Mouse (Mus musculus) kidney, embryonic 14.5 days (tissue): ENCODE measurements around the gene Ppfibp2. TPM values are rescaled to one million over a fixed set of nuclear protein-coding genes. Genes with fewer than 3 reads are reported as not detected.
A peak's percentile ranks its signal among the peaks of the same experiment; 100 is the strongest.

Experiments used
- ATAC-seq: fragments of 200-750 bp; cut with Nextera tagmentation; 2 replicates; pipeline ENCODE4 v1.8.0; 2017; ENCODE audit warnings: moderate number of reproducible peaks, mild to moderate bottlenecking, moderate TSS enrichment, moderate library complexity; ENCODE audit not compliant: low FRiP score, low TSS enrichment
- H3K27ac ChIP-seq: fragments of 300-500 bp; sonication (generic); 2 replicates; pipeline ENCODE4 v1.5.1; 2014; ENCODE audit warnings: low read depth, mild to moderate bottlenecking, low read length, moderate library complexity, mixed read lengths
- H3K27me3 ChIP-seq: fragments of 300-500 bp; sonication (generic); 2 replicates; pipeline ENCODE4 v1.6.1; 2014; ENCODE audit warnings: mild to moderate bottlenecking, low read length; ENCODE audit not compliant: control insufficient read depth, insufficient read depth
- H3K36me3 ChIP-seq: fragments of 300-500 bp; sonication (generic); 2 replicates; pipeline ENCODE4 v1.6.1; 2014; ENCODE audit warnings: low read length, mixed read lengths; ENCODE audit not compliant: control insufficient read depth, insufficient read depth
- H3K4me1 ChIP-seq: fragments of 300-500 bp; sonication (generic); 2 replicates; pipeline ENCODE4 v1.6.1; 2014; ENCODE audit warnings: low read length, mixed read lengths; ENCODE audit not compliant: control insufficient read depth, insufficient read depth
- H3K4me2 ChIP-seq: fragments of 300-500 bp; sonication (generic); replicated peaks from 2 replicates; pipeline ENCODE4 v1.6.1; 2014; ENCODE audit warnings: low read depth, mild to moderate bottlenecking, low read length
- H3K4me3 ChIP-seq: fragments of 300-500 bp; sonication (generic); 2 replicates; pipeline ENCODE4 v1.5.1; 2014; ENCODE audit warnings: mild to moderate bottlenecking, low read length
- H3K9ac ChIP-seq: fragments of 300-500 bp; sonication (generic); 2 replicates; pipeline ENCODE4 v1.6.1; 2014; ENCODE audit warnings: low read depth, mild to moderate bottlenecking, low read length, moderate library complexity
- H3K9me3 ChIP-seq: fragments of 300-500 bp; sonication (generic); 2 replicates; pipeline ENCODE4 v1.6.1; 2016; ENCODE audit warnings: low read length; ENCODE audit not compliant: control insufficient read depth
- WGBS: fragments of 180-500 bp; shearing (Covaris S2); extraction: QIAGEN DNeasy Blood & Tissue Kit; methylation state at CpG from one replicate; pipeline ENCODE4 v1.1.7; 2014; 5-methylcytosine and 5-hydroxymethylcytosine counted together
- polyA plus RNA-seq: library from polyadenylated mRNA; unstranded; fragments of >200 nt; fragmentation: Nextera tagmentation; extraction: Ambion mirVana; gene quantifications from 2 replicates; pipeline ENCODE4 v1.2.1, GENCODE M21; 2014

The Ppfibp2 gene
- polyA plus RNA-seq, 1 experiment from 2014 or later = 5.9 TPM

GRCm38 (mm10) chr7:107744454-107744853 is 149.4 kb downstream of the Ppfibp2 start:
- ATAC-seq = no peak
- Histone ChIP-seq H3K9me3 (no peaks in the 10 kb centered on the region), H3K27ac (no peak overlapping the region), H3K27me3 (no peaks in the 10 kb centered on the region), H3K4me1 (no peaks in the 10 kb centered on the region), H3K36me3 (no peaks in the 10 kb centered on the region; the same call in 1 of the 2 replicates), H3K4me2 (no peak overlapping the region), H3K9ac (no peak overlapping the region), H3K4me3 (no peak overlapping the region)
- 91% methylated on average over 4 of the region's 4 CpGs for WGBS

GRCm38 (mm10) chr7:107745111-107745510 is 150.1 kb downstream of the Ppfibp2 start:
- Histone ChIP-seq H3K4me1 (no peaks in the 10 kb centered on the region), H3K27ac (no peak overlapping the region), H3K9me3 (no peaks in the 10 kb centered on the region), H3K4me3 (no peak overlapping the region), H3K9ac (no peak overlapping the region), H3K27me3 (no peaks in the 10 kb centered on the region), H3K36me3 (no peaks in the 10 kb centered on the region; the same call in 1 of the 2 replicates), H3K4me2 (no peak overlapping the region)
- no peak for ATAC-seq
- 75% methylated on average over 2 of the region's 2 CpGs for WGBS

DNA sequence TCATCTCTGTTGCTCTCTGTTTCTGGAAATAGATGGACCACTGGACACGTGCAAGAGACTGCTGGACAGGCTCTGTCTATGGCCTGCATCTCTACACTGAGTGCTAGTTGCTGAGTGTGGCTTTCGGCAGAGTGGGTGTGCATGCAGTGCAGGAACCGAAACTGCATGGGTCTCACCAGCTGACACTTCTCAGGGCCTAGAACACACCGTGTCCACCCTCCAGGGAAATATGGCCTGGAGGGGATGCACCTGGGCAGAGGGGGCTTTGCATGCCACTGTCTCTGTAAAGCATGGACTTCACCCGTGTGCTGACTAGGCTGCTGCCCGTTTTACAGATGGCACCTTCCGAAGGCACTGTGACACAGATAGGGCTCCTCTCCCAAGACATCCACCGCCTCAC is 151.0 kb downstream of the Ppfibp2 start:
- 91% methylated on average over 8 of the region's 8 CpGs for WGBS
- no peaks in the 10 kb centered on the region; the same call in 1 of the 2 replicates for H3K36me3 ChIP-seq

GRCm38 (mm10) chr7:107747476-107747875 is 152.5 kb downstream of the Ppfibp2 start:
- 89% methylated on average over 9 of the region's 9 CpGs for WGBS
- H3K4me1 ChIP-seq = no peaks in the 10 kb centered on the region
- H3K9ac ChIP-seq = no peak overlapping the region
- no peak overlapping the region for H3K4me2 ChIP-seq
- ATAC-seq = no peak
- no peak overlapping the region for H3K27ac ChIP-seq
- no peaks in the 10 kb centered on the region for H3K36me3 ChIP-seq
- H3K4me3 ChIP-seq = no peak overlapping the region
- no peaks in the 10 kb centered on the region for H3K27me3 ChIP-seq
- no peaks in the 10 kb centered on the region for H3K9me3 ChIP-seq

More for the DNA sequence above, 151.0 kb downstream of the Ppfibp2 start:
- Histone ChIP-seq H3K4me2 (no peak overlapping the region), H3K27ac (no peak overlapping the region), H3K4me3 (no peak overlapping the region), H3K27me3 (no peaks in the 10 kb centered on the region), H3K4me1 (no peaks in the 10 kb centered on the region), H3K9me3 (no peaks in the 10 kb centered on the region), H3K9ac (no peak overlapping the region)
- ATAC-seq = no peak

DNA sequence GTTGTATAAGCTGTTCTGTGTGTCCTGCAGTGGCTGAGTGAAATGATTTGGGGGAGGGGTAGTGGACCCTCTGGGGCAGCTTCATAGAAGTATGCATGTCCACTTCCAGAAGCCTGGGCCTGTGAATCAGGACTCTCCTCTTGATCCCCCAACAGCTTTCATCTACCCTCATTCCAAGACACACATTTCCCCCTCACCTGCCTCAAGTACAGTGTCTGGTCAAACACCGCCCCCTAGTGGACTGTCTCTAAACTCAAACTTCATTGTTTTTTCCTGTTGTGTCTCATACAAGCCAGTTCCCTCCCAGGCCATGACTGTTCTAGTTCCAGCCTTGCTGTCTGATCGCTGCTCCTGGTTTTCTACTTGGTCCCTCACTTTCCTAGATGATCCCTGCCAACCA is 152.9 kb downstream of the Ppfibp2 start:
- 18% methylated on average over 2 of the region's 2 CpGs for WGBS
- Histone ChIP-seq H3K36me3 (no peaks in the 10 kb centered on the region), H3K27me3 (no peaks in the 10 kb centered on the region), H3K9me3 (no peaks in the 10 kb centered on the region), H3K4me1 (no peaks in the 10 kb centered on the region), H3K9ac (no peak overlapping the region), H3K4me2 (no peak overlapping the region), H3K4me3 (no peak overlapping the region), H3K27ac (no peak overlapping the region)
- no peak for ATAC-seq

- peak; percentile 15; the same call in 1 of the 2 replicates for ATAC-seq
- no peaks in the 10 kb centered on the region for H3K36me3 ChIP-seq
- 3% methylated on average over 3 of the region's 3 CpGs for WGBS
- H3K4me2 ChIP-seq = no peak overlapping the region
- H3K27ac ChIP-seq = no peak overlapping the region
- no peaks in the 10 kb centered on the region for H3K4me1 ChIP-seq
- no peak overlapping the region for H3K4me3 ChIP-seq
- H3K9me3 ChIP-seq = no peaks in the 10 kb centered on the region
- no peak overlapping the region for H3K9ac ChIP-seq
- no peaks in the 10 kb centered on the region for H3K27me3 ChIP-seq
These were observed 154.3 kb downstream of the Ppfibp2 start for GRCm38 (mm10) chr7:107749270-107749669.

- Histone ChIP-seq H3K27me3 (no peaks in the 10 kb centered on the region), H3K4me1 (no peaks in the 10 kb centered on the region), H3K4me2 (no peak overlapping the region), H3K4me3 (no peak overlapping the region), H3K27ac (no peak overlapping the region), H3K9ac (no peak overlapping the region), H3K36me3 (no peaks in the 10 kb centered on the region), H3K9me3 (no peaks in the 10 kb centered on the region)
- ATAC-seq = no peak
- WGBS = 92% methylated on average over 4 of the region's 4 CpGs
These were observed 154.7 kb downstream of the Ppfibp2 start for GRCm38 (mm10) chr7:107749721-107750120.

- no peak for ATAC-seq
- no peaks in the 10 kb centered on the region for H3K27me3 ChIP-seq
- H3K4me1 ChIP-seq = no peaks in the 10 kb centered on the region
- no peak overlapping the region for H3K9ac ChIP-seq
- no peak overlapping the region for H3K4me3 ChIP-seq
- H3K4me2 ChIP-seq = no peak overlapping the region
- no peak overlapping the region for H3K27ac ChIP-seq
- H3K36me3 ChIP-seq = no peaks in the 10 kb centered on the region
- H3K9me3 ChIP-seq = no peaks in the 10 kb centered on the region
- 72% methylated on average over 10 of the region's 10 CpGs for WGBS
These were observed 157.1 kb downstream of the Ppfibp2 start for GRCm38 (mm10) chr7:107752031-107752520.

DNA sequence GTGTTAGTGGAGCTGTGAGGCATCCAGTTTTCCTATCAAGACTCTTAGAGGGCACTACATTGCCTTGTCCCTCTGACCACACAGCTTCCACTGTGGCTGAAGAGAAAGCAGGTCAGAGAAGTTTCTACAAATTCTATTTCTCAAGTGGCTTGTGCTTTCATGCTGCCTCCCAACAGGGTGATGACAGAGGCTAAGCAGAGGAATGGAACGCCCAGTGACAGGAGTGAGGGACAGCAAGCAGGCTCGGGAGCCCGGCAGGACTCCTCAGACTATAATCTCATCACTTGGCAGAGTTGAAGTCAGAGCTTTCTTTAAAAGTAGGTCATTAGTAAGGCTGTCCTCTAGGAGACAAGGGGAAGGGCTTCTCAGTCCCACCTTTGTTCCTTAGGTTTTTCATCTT is 160.9 kb downstream of the Ppfibp2 start:
- Histone ChIP-seq H3K27me3 (no peaks in the 10 kb centered on the region), H3K4me3 (no peak overlapping the region), H3K36me3 (no peaks in the 10 kb centered on the region), H3K4me1 (no peaks in the 10 kb centered on the region), H3K9ac (no peak overlapping the region), H3K9me3 (no peaks in the 10 kb centered on the region), H3K27ac (no peak overlapping the region), H3K4me2 (no peak overlapping the region)
- ATAC-seq = no peak
- WGBS = 91% methylated on average over 3 of the region's 3 CpGs
